Mouse (Mus musculus) mature B cell (primary cell): ENCODE measurements around the gene Zfp738.
"Not testable (repeated sequence)": the region's sequence is repeated elsewhere in the genome, so short reads cannot be mapped to it uniquely, and the experiment has no call there.

Source experiments
- in situ Hi-C: fragments of 300-500 bp; cut with MboI; formaldehyde crosslinking; loops from 2 replicates; pipeline ENCODE4 v1.14.3; 2019

The Zfp738 gene

GRCm38 (mm10) chr13:67686971-67687370 is at the start of gene Zfp738:
TSS of gene Zfp738 (minus strand) at chr13:67687071.
- in situ Hi-C loops = no loop called here

DNA sequence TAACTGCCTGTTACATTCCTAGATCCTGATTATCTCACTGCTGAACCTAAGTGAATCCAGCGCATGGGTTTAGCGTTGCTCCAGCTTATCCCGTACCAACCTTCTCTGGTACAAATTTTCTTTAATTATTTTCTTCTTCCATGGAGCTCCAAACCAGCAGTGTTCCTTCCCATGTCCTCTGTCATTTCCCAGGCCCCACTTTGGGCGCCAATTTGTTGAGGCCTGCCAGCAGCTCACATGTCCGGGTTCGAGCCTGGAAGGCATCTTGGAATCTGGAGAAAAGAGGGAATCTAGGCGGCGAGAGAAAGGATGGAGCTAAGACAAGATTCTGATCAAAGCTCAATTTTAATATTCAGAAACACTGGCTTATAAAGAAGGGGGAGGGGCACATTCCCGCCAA is 47.5 kb upstream of the Zfp738 start:
- in situ Hi-C loops = not testable (repeated sequence)

DNA sequence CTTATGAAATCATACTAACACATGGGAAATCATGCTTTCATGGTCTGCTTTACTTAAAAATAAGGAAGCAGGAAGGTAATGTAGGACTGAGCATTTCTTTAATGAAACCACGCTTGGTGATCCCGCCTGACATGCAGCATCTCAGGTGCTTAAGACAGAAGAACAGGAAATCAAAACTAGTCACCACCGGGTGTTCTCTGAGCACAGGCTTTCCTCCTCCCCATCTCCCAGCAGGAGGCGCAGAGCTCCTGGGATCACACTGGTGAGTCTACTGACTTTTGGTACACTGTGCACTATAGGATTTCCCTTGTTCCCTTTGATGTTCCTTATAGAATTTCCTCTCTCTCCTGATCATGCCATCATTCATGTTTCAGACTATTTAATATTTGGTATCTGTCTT is 42.6 kb upstream of the Zfp738 start:
- in situ Hi-C loops = not testable (repeated sequence)

DNA sequence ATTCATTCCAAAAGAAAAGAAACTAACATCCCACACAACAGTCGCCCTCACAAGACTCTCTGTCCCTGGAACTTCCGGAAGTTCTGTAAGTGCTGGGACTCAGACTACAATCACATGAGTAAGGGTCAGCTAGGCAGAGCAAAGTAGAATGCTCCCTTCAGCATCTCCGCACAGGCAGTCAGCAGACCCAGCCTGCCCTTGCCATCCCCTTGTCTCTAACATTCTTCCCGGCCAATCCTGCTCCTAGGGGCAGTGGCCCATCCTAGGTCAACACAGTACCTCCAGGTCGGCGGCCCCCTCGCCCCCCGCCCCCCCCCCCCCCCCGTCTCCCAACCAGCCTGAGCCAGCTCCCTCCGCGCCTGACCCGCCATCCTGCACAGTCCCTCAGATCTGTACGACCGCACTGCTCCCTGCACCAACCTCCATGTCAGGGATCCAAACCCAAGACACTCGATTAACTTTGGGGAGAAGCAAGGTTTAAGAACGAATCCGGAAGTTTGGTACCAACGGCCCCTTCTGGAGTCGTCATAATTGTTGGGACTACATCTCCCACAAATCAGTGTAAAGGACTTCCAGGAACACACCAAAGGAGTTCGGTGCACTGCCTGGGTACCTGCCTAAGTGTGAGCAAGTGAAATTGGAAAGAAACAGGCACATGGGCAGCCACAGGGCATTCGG is 41.9 kb upstream of the Zfp738 start, which contains the start of gene Zfp65:
TSS of gene Zfp65 (minus strand) at position 533 of the 678 bp plus-strand sequence.
- in situ Hi-C loops = no loop called here

GRCm38 (mm10) chr13:67728106-67728505 is 41.2 kb upstream of the Zfp738 start:
- in situ Hi-C loops = no loop called here

DNA sequence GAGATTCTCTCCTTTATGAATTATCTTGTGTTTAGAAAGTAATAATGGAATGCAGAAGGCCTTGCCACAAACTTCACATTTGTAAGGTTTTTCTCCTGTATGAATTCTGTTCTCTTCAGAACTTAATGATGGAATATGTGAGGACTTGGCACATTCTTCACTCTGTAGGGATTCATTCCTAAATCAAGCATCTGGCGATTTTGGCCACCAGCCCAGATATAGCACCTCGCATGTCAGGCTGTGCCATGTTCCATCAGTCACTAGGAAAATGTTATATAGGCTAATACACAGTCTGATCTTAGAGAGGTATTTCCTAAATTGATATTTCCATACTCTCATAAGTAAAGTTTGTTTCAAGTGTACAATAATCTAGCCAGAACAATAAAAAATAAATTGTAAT is 38.5 kb upstream of the Zfp738 start:
- in situ Hi-C loops = not testable (repeated sequence)

DNA sequence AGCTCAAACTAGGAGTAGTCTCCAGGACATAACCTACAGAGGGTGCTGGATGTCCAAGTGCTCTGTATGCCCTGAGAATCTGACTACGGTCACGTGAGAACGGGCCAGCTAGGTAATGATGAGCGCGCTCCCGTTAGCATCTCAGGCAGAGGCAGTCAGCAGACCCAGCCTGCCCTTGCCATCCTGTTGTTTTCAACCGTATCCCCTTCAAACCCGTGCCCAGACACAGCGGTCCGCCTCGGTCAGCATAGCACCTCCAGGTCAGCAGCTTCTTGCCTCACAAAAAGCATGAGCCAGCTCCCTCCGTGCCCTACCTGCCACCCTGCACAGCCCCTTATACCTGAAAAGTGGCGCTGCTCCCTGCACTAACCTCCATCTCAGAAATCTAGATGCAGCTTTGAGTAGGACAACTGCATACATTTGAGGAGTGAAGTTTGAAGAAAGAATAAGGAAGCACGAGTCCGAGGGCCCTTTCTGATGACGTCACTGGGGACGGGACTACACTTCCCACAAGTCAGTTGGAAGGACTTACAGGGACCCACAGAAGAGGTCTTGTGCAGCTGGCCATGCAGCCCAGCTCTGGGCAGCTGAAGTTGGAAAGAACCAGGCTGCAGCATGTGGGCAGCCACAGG is 37.1 kb upstream of the Zfp738 start:
- in situ Hi-C loops = no loop called here

- in situ Hi-C loops = not testable (repeated sequence)
These were observed 3.0 kb downstream of the Zfp738 start for GRCm38 (mm10) chr13:67683841-67684240.

GRCm38 (mm10) chr13:67682959-67683735 is 3.7 kb downstream of the Zfp738 start:
- in situ Hi-C loops = not testable (repeated sequence)

DNA sequence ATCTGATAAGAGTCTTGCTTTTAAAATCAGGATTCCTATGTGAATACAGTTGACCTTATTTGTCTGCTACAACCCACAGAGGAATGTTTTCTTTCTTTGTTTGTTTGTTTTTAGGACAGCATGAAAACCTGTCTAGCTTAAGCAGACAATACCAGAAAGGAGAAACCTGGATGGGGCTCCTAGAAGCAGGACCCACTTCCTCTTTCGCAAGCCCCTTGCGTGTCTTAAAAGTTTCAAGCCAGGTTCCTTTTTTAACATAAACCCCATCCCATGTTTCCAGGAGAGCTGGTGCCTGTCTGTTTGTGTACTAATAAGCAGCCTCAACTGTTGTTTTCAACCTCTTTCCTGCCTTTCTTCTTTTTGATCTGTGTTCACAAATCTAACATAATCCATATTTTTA is 12.0 kb downstream of the Zfp738 start:
- in situ Hi-C loops = no loop called here

GRCm38 (mm10) chr13:67652496-67652895 is 34.4 kb downstream of the Zfp738 start:
- in situ Hi-C loops = no loop called here

DNA sequence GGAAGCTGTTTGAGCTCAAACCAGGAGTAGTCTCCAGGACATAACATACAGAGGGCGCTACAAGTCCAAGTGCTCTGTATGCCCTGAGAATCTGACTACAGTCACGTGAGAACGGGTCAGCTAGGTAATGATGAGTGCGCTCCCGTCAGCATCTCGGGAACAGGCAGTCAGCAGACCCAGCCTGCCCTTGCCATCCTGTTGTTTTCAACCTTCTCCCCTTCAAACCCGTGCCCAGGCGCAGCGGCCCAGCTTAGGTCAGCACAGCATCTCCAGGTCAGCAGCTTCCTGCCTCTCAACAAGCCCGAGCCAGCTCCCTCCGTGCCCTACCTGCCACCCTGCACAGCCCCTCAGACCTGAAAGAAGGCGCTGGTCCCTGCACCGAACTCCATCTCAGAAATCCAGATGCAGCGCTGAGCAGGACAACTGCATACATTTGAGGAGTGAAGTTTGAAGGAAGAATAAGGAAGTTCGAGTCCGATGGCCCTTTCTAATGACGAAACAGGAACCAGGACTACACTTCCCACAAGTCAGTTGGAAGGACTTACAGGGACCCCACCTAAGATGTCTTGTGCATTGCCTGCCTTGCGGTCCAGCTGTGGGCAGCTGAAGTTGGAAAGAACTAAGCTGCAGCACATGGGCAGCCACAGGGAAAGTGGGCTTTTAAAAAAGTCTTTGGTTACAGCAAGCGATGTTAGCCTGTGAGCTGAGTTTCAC is 49.4 kb downstream of the Zfp738 start, which contains the start of the genes Gm49345 and Zfp729a:
TSS of gene Gm49345 (minus strand) at position 476 of the 714 bp plus-strand sequence.
TSS of gene Zfp729a (minus strand) at position 498 of the 714 bp plus-strand sequence.
- in situ Hi-C loops = no loop called here

DNA sequence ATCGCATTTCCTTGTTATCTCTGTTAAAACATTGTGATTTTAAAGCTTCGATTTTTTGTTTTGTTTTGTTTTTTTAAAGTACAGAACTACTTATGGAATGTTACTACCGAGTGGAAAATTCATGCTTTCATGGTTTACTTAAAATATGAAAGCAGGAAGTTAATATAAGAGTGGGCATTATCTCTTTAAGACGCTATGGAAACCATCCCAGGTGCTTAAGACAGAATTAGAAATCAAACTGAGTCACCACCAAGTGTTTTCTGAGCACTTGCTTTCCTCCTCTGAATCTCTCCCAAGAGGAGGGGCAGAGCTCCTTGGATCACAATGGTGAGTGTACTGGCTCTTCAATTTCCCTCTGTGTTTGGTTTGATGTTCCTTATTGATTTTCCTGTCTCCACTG is 76.8 kb downstream of the Zfp738 start:
- in situ Hi-C loops = no loop called here

GRCm38 (mm10) chr13:67609066-67609876 is 77.6 kb downstream of the Zfp738 start, which contains the start of gene Zfp729b:
TSS of gene Zfp729b (minus strand) at chr13:67609707.
- in situ Hi-C loops = no loop called here
